Mouse (Mus musculus) spleen, postnatal 4 days (tissue): ENCODE measurements around the gene C1qbp.
A peak's percentile ranks its signal among the peaks of the same experiment; 100 is the strongest.

Experiments used
- DNase-seq, 2 experiments: peaks; one replicate each; pipeline ENCODE4 v3.0.0; 2022; ENCODE audit warnings: low spot score in 2 of 2

The C1qbp gene

DNA sequence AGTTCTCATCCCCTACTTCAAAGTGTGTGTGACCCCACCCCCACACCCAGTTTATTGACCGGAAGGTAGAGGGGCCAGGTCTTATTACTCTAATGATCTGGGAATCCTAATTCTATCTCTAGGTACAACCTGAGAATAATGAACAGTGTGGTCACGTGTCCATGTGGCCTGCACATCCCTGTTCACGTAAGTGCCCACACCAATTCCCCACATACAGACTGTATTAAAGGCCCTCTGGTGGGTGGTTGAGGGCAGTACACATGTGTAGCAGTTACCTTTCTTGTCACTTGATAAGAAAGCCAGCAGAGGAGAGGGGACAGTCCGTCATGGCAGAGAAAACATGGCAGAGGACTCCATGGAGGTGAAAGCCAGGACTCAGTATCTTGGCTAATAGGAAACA lies 8.9 kb downstream of the C1qbp start:
- DNase-seq = peak; percentile 31 to 63

DNA sequence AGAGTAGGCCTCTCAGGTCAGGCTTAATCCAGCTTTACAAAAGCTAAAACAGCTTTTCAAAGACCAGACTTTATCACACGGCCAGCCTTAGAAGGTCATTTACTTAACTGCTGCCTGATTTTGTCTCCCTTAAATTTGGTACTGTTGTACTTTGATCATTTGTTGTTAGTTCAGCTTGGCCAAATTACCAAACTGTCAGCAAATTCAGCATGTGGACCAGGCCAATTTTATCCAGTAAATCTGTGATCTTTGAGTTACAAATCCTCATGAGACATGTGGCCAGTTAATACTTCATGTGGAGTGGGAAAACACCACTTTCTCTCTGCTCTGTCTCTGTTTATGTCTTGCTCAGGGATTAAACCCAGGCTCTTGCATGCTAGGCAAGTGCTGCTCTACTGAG lies 10.2 kb downstream of the C1qbp start:
- no peak for DNase-seq

DNA sequence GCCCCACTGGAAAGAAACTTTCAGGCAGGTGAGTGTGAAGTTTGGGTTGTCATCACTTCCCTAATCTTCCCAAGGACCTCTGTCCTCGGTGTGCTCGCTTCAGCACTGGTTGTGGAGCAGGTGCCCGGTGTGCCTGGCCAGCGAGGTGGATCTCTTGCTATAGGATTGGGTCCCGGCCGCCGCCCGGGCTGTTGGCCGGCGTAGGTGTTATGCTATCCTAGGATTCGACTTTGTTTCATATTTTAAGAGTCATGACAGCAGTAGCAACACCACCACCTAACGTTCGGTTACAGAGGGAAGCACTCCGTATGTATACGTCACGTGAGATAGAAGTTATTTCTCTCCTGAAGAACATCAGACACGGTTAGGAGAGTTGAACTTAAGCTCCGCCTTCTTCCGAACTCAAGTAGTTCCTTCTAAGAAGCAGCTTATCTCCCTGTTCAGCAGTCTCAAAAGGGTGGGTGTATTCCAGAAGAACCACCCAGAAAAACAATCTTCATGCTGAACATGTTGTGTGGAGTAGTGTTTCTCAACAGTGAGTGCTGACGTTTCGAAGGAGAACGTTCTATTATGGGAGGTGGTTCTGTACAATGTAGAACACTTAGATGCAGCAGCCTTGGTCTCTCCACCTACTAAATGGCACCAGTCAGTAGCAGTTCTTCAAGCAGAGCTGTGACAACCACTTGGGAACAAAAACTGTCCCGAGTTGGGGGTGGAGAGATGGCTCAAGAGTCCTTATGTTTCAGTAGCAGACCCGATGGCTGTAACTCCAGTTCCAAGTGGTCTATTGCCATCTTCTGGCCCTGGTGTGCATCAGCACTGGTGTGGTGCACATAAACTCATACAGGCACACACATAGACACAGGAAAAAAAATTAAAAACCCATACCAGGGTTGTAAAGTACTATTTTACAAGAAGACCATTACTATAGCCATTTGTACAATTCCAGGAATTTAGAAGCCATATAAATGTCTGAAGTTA lies 12.0 kb downstream of the C1qbp start:
- no peak for DNase-seq

DNA sequence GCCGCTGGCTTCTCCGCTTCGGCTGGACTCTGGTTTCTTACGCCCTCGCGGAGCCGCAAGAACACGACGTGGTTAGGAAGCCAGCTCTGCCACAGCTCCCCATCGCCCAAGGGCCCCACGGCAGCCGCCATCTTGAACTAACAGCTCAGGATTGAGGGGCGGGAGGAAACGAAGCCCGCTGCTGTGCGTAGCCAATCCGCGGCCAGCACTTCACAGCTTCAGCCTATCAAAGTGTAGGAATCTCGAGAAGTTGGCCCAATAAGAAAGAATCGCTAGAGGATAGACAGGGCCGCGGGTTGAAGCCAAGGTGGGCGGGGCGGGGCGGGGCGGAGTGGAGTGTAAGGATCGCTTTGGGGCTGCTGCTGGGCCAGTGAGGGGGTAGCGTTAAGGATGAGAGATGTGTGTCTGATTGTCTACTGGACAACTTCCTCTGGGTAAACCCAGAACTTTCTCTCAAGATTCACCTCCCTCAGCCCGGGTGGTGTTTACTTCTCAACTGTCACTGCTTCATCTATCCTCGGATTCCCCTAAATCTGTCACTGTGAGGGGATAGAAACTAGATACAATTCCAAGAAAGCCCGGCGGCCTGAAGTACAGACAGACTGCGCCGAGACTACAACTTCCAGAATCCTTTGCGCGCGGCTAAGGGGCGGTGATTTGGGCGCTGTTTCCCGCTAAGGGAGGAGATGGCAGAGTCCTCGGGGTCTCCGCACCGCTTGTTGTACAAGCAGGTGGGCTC lies 12.8 kb downstream of the C1qbp start, which contains the start of the genes Nup88 and Rpain:
TSS of gene Nup88 (minus strand) at position 153 of the 739 bp plus-strand sequence.
TSS of gene Rpain (plus strand) at position 393 of the 739 bp plus-strand sequence.
- DNase-seq = peak; percentile 91 to 94

DNA sequence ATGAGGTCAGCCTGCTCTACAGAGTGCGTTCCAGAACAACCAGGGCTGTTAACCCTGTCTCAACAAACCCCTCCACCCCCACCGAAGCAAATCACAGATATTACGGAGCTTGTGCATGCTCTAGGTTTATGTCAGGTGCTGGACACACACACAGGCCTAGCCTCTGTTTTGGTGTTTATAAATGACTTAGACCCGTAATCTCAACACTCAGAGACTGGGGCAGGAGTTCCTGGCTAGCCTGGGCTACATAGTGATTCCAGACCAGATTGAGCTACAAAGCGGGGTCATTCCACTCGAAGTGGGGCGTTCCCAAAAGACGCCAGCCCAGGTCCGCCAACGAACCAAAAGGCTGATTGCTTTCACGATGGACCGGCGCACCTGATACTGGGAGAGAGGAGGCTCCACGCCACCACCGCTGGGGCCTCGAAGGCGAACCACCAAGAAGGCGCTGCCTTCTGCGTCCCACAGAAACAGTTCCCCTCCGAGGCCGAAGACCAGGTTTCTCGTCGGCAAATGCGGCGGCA lies 13.5 kb downstream of the C1qbp start:
- DNase-seq = no peak

DNA sequence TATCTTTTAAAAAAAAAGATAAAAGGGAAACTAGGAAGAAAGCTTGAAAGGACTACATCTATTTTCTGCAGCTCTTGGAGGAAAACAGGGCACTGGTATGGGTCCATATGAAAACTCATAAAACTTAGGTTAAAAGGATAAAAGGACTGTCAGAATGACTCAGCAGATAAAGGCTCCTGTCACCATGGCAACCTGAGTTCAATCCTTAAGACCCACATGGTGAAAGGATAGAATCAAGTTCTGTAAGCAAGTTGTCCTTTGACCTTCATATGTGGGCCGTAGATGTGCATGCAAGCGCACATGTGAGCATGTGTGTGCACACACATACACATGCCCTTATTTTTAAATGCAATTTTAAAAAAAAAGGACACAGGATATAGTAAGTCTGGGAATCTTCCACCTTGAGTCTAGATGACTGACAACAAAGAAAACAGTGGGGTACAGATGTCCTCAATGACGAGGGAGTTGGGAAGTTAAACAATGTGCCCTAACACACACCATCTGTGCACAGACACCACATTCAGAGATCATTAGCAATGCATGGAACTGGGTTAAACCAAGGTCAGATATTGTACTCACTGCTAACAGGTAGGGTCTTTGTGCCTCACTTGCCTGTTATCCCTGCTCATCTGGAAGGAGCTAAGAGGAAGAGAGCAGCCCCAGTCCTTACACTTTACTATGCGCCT lies 18.5 kb downstream of the C1qbp start:
- DNase-seq = no peak

DNA sequence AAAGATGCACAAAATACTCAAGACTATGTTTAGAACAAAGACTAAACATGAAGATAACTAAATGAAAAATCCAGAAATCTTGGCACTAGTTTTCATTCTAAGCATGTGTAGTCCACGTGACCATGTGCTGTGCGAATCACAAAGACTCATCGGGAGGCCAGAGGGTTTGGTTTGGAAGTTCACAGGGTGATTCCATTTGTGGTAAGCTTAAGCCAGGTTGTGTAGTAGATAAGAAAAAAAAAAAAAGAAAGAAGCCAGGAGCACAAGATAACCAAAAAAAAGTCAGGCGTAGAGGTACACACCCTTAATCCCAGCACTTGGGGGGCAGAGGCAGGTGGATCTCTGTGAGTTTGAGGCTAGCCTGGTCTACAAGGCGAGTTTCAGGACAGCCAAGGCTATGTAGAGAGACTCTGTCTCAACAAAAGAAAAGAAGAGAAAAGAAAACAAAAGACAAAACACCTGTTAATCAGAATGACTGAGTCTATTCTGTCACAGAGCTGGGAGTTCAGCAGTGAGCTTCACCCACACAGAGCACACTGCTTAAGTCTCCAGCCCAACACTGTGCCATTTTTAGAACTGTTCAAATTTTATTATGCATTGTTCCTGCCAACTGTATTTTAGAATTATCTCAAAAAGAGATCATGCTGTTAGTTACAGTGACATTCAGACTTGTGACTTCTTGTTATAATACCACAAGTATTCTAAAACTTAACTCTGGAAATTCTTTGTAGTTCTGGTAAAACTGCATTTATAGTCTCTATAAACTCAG lies 21.9 kb downstream of the C1qbp start:
- no peak for DNase-seq

DNA sequence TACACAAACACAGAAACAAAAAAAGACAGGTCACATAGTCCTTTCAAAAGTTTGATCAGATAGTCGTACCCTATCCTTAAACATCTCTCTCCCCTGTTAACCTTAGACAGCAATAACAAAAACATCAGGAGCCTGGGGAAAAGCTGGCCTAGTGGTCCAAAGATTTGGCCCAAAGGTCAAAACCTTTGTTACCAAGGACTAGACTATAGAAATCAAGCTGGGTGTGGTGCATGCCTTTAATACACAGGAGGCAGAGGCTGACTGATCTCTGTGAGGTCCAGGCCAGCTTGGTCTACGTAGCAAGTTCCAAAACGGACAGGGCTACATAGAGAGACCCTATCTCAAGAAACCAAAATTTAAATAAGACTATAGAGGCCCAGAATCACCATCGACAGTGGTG lies 28.1 kb downstream of the C1qbp start:
- no peak for DNase-seq

DNA sequence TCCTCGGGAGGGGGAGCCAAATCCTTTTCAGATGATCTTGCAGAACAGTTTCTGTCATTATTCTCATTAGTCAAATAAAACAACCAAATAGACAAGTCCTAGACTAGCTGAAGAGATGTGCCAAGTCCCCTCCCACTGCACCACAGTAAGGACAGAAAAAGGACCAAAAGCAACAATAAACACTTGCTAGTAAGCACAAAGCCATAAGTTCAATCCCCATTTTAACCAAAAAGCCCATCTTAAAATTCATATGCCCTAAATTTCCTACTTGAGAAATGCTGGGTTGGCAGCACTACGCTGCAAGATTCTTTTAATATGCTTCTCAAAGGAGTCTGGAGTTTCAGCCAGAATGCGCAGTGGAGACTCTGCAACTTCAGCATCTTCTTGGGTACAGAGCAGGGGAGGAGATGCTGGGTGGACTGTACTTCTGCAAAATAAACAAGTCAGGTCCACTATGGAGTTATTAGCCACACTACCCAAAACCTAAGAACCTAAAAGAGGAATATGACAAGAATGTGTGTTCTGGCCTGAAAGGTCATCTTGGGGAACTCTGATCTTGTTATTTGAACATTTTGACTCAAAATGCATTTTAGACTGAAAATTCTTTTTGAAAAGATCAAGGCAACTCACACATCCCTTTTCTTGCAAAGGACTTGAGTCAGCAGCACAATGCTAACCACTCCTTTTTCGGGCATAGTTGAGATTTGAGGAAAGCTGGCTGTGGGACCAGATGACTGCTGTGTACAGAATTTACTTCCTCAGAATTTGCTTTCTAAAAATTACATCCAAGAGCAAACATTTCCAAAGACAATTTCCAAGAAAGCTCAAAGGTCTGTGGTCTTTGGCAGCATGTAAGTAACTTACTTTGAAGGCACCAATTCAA lies 37.6 kb downstream of the C1qbp start:
- no peak for DNase-seq

DNA sequence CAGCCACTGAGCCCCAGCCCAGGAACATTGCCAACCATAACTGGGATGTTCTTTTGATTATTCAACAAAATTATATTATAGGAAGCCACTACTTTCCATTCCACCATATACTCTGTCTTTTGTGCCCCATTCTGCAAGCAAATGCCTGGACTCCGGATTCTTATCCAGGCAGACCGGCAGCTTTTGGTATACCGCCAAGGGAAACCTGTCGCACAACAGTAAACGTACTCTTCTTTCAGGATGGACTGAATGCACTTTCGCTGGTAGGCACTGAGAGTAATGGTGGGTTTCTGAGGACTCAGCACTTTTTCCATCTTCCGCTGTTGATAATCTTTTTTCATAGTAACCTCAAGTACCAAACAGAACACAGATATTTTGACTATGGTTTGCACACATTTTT lies 39.2 kb downstream of the C1qbp start:
- DNase-seq = no peak

DNA sequence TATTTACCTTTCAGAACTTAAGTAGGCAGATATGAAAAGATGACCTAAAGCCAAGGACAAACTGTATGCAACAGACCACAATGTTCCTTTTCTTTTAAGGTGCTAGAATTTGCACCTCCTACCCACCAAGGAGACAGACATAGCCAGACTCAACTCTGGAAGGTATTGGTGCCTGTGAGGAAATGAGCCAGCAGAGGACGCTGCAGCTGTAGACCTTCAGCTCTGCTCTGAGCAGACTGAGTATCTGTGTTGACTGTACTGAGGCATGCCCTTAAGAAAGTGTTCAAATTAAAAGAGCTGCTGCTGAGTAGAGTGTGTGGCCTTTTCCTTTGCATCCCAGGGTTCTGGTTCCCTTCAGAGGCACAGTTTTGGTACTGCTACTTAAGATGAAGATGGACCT lies 40.2 kb downstream of the C1qbp start:
- no peak for DNase-seq

DNA sequence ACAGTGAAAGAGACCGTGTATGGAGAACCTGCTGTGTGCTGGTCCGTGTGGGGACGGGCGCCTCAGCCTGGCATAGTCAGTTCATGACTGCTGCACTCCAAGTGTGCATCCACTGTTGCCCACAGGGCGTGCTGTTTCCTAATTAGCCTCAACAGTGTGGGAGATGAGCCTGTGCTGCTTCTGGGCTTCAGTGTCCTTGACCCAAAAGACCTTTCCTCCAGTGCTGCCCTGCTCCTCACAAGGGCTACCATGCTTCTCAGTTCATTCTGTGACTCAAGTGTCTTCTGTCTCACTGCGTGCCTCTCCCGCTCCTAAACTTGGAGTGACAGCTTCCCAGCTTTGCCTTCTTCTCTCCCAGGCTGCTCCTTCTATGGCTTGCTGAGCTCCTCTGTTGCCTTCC lies 47.5 kb downstream of the C1qbp start:
- no peak for DNase-seq

DNA sequence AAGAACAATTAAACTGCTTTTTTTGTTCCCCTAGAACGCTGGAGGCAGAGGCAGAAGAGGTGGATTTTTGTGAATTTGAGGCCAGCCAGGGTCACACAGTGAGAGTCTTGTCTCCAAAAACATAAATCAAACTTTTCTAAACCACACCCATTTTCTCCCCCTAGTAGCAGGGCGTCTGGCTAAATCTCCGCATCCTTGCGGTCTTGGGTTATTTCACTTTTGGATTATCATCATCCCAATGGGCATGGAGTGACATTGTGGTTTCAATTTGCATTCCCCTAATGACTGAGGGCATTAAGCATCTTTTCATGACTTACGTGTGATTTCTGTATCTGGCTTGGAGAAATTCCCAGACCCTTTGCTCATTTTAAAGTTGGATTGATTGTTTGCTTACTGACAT lies 51.4 kb downstream of the C1qbp start:
- DNase-seq = no peak
